Mouse (Mus musculus): ENCODE measurements at regions not wholly inside any gene's neighbourhood (a gene's known extent, or its start where the extent isn't known, plus 50 kb on each side); places are given as distances from the start of the nearest gene placed in this dataset.
A peak's percentile ranks its signal among the peaks of the same experiment; 100 is the strongest.

- POLR2A ChIA-PET, result no interaction called here
- H3K27me3 ChIP-seq, result no peaks in the 10 kb centered on the region
- TF ChIP-seq CTCF (IDR thresholded peaks at IDR 0.05), result no peak
- ATAC-seq, result no peak
- CTCF ChIA-PET, result no interaction called here
- DNase-seq (ENCODE audit: low read depth, low spot score), result no peak
- in situ Hi-C loops (cut with MboI; ENCODE audit: low pct_unique_long_range_greater_than_20kb), result no loop called here
Measured at GRCm38 (mm10) chr10:106058050-106058449, 216.9 kb upstream of the Mettl25 start.

DNA sequence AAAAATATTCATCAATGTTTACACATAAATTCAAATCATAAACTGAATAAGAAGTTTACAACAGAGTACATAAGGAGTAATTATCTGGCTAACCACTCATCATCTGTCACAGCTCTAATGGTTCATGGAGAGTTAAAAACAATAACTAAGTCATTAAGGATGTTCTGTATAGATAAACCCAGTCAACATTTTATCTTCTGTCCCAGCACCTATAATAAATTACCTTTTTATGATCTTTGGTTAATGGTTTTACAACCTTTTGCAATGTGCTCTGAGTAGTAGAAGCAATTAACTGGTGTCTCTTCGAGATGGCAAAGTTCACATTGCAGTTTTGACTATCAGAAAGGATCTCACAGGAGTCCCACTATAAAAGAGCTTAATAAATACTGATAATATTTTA, 197.3 kb upstream of the Mettl25 start:
- H3K27me3 ChIP-seq, result peaks cover 3% of the 10 kb centered on the region
- no peak for ATAC-seq
- in situ Hi-C loops (cut with MboI; ENCODE audit: low pct_unique_long_range_greater_than_20kb), result no loop called here
- CTCF ChIA-PET, result no interaction called here
- POLR2A ChIA-PET, result no interaction called here
- no peak for TF ChIP-seq CTCF (IDR thresholded peaks at IDR 0.05)
- DNase-seq (ENCODE audit: low read depth, low spot score), result no peak

DNA sequence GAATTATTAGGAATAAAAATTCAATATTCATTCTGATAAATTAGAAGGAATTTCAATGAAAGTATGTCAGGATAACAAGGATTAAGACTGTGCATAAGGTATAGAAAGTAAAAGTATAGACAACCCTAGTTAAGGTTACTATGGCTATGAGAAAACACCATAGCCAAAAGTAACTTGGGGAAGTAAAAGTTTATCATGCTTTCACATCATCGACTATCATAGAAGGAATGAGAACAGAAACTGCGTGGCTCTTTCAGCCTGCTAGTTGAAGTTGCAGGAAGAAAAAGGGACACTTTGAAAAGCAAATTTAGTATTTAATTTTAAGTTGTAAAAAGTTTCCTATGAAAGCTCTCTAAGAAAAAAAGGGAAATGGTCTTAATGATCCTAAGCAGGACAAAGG, 196.9 kb upstream of the Mettl25 start:
- DNase-seq (ENCODE audit: low read depth, low spot score) (no peak), ATAC-seq (no peak)
- CTCF ChIA-PET, result no interaction called here
- in situ Hi-C loops (cut with MboI; ENCODE audit: low pct_unique_long_range_greater_than_20kb), result no loop called here
- POLR2A ChIA-PET, result no interaction called here
- peaks cover 3% of the 10 kb centered on the region for H3K27me3 ChIP-seq
- TF ChIP-seq CTCF (IDR thresholded peaks at IDR 0.05), result no peak

- TF ChIP-seq CTCF (IDR thresholded peaks at IDR 0.05), result no peak
- ChIA-PET CTCF (no interaction called here), POLR2A (no interaction called here)
- DNase-seq (ENCODE audit: low read depth, low spot score) (no peak), ATAC-seq (no peak)
- peaks cover 6% of the 10 kb centered on the region for H3K27me3 ChIP-seq
- in situ Hi-C loops (cut with MboI; ENCODE audit: low pct_unique_long_range_greater_than_20kb), result no loop called here
Measured at GRCm38 (mm10) chr10:106033416-106033815, 192.2 kb upstream of the Mettl25 start.

- no peak for DNase-seq (ENCODE audit: low read depth, low spot score)
- in situ Hi-C loops (cut with MboI; ENCODE audit: low pct_unique_long_range_greater_than_20kb), result no loop called here
- ChIA-PET POLR2A (no interaction called here), CTCF (no interaction called here)
- no peak for ATAC-seq
- TF ChIP-seq CTCF (IDR thresholded peaks at IDR 0.05), result no peak
- H3K27me3 ChIP-seq, result no peaks in the 10 kb centered on the region
Measured at GRCm38 (mm10) chr10:106024648-106025047, 183.5 kb upstream of the Mettl25 start.

- ChIA-PET POLR2A (no interaction called here), CTCF (interaction anchor here (0.7 kb wide), 1 partner anchor 19 kb away, joined by 3 read pairs; no protein-coding TSS in a partner anchor)
- peak; percentile 9 for DNase-seq (ENCODE audit: low read depth, low spot score)
- ATAC-seq, result peak; percentile 35
- H3K27me3 ChIP-seq, result no peaks in the 10 kb centered on the region
- in situ Hi-C loops (cut with MboI; ENCODE audit: low pct_unique_long_range_greater_than_20kb), result no loop called here
- no peak for TF ChIP-seq CTCF (IDR thresholded peaks at IDR 0.05)
Measured at GRCm38 (mm10) chr10:106023639-106024215, 182.5 kb upstream of the Mettl25 start.

DNA sequence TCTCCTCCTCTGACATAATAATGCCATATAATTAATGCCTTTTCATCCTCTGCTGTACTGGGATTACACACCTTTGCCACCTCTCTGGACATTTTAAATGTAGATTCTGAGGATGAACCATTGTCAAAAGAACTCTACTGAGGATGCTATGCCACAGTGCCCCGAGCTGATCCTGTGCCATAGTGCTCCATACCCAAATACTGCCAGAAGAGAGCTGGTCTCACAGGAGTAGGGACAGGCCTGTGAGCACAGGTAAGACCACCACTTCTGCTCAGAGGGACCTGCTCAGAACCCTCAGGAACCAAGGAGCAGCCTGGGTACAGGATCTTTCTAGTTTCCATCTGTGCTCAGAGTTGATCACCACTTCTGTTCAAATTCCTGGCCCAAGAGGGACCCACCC, 174.8 kb upstream of the Mettl25 start:
- ChIA-PET POLR2A (no interaction called here), CTCF (interaction anchor here (1.2 kb wide), 1 partner anchor 8 kb away, joined by 3 read pairs; no protein-coding TSS in a partner anchor)
- in situ Hi-C loops (cut with MboI; ENCODE audit: low pct_unique_long_range_greater_than_20kb), result no loop called here
- no peak for ATAC-seq
- DNase-seq (ENCODE audit: low read depth, low spot score), result no peak
- H3K27me3 ChIP-seq, result no peaks in the 10 kb centered on the region
- no peak for TF ChIP-seq CTCF (IDR thresholded peaks at IDR 0.05)

GRCm38 (mm10) chr10:106015436-106015835, 174.3 kb upstream of the Mettl25 start:
- in situ Hi-C loops (cut with MboI; ENCODE audit: low pct_unique_long_range_greater_than_20kb), result no loop called here
- ATAC-seq (no peak), DNase-seq (ENCODE audit: low read depth, low spot score) (no peak)
- no peak for TF ChIP-seq CTCF (IDR thresholded peaks at IDR 0.05)
- H3K27me3 ChIP-seq, result peaks cover under 1% of the 10 kb centered on the region
- CTCF ChIA-PET, result no interaction called here
- POLR2A ChIA-PET, result no interaction called here

- in situ Hi-C loops (cut with MboI; ENCODE audit: low pct_unique_long_range_greater_than_20kb), result no loop called here
- POLR2A ChIA-PET, result no interaction called here
- CTCF ChIA-PET, result interaction anchor here (1.0 to 1.3 kb wide), 2 partner anchors 9 to 13 kb away, joined by 3 read pairs; no protein-coding TSS in a partner anchor
Measured at GRCm38 (mm10) chr10:106010131-106010530, 169.0 kb upstream of the Mettl25 start.

GRCm38 (mm10) chr10:106007331-106007730, 166.2 kb upstream of the Mettl25 start:
- in situ Hi-C loops (cut with MboI; ENCODE audit: low pct_unique_long_range_greater_than_20kb), result no loop called here
- no peak for DNase-seq (ENCODE audit: low read depth, low spot score)

More at GRCm38 (mm10) chr10:106010131-106010530, 169.0 kb upstream of the Mettl25 start:
- H3K27me3 ChIP-seq, result peaks cover 4% of the 10 kb centered on the region
- TF ChIP-seq CTCF (IDR thresholded peaks at IDR 0.05), result no peak
- no peak for ATAC-seq
- DNase-seq (ENCODE audit: low read depth, low spot score), result no peak

GRCm38 (mm10) chr10:106006861-106007260, 165.7 kb upstream of the Mettl25 start:
- TF ChIP-seq CTCF (IDR thresholded peaks at IDR 0.05), result no peak
- DNase-seq (ENCODE audit: low read depth, low spot score) (no peak), ATAC-seq (no peak)
- in situ Hi-C loops (cut with MboI; ENCODE audit: low pct_unique_long_range_greater_than_20kb), result no loop called here
- ChIA-PET POLR2A (no interaction called here), CTCF (no interaction called here)
- H3K27me3 ChIP-seq, result peaks cover 7% of the 10 kb centered on the region

More at GRCm38 (mm10) chr10:106007331-106007730, 166.2 kb upstream of the Mettl25 start:
- CTCF ChIA-PET, result interaction anchor here (0.6 kb wide), 1 partner anchor 9 kb away, joined by 3 read pairs; no protein-coding TSS in a partner anchor
- no peak for TF ChIP-seq CTCF (IDR thresholded peaks at IDR 0.05)
- peaks cover 7% of the 10 kb centered on the region for H3K27me3 ChIP-seq
- POLR2A ChIA-PET, result no interaction called here
- ATAC-seq, result no peak

DNA sequence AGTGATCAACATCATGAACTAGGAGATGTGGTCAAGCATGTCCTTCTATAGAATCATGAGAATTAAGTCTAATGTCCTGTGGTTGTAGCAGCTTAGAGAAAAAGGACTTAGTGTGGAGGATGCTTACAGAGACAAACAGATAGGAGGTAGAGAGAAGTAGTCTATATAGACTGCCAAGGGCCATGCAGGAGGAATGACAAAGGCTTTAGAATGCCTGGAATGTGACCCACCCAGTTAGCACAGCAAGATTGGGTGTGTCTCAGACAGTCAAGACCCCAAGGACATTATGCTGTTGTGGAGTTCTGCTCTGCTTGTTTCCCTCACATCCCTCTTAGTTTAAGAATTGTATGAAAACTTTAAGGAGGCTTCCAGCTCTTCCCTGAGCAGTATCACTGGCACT, 164.9 kb upstream of the Mettl25 start:
- POLR2A ChIA-PET, result no interaction called here
- TF ChIP-seq CTCF (IDR thresholded peaks at IDR 0.05), result no peak
- H3K27me3 ChIP-seq, result peaks cover 7% of the 10 kb centered on the region
- in situ Hi-C loops (cut with MboI; ENCODE audit: low pct_unique_long_range_greater_than_20kb), result no loop called here
- no peak for DNase-seq (ENCODE audit: low read depth, low spot score)
- CTCF ChIA-PET, result no interaction called here
- no peak for ATAC-seq

Measured in Patski (cell line).